Mouse (Mus musculus) urinary bladder, postnatal 4 days (tissue): ENCODE measurements around the gene Tyk2.

Source experiments
- DNase-seq, 2 experiments: peaks; one replicate each; pipeline ENCODE4 v3.0.0; 2021 to 2022; ENCODE audit warnings: low spot score in 2 of 2

Gene Tyk2

GRCm38 (mm10) chr9:21114190-21114589 is 16.9 kb downstream of the Tyk2 start:
- no peak for DNase-seq

DNA sequence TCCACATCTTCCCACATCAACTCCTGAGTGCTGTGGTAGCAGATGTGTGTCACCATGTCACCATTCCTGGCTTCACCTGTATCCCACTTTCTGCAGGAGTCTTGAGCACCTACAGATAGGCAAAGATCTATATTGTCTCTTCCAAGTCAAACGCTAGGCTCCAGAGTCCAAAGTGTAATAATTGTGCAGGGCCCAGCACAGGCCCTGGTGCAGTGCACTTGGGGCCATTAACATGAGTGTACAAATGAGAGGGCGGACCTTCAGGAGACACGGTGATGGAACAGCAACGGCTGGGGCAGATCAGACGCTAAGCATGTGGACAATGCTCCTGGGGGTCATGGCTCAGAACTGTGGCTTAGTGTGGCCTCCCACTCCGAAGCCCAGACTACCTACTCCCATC is 17.3 kb downstream of the Tyk2 start:
- no peak for DNase-seq

DNA sequence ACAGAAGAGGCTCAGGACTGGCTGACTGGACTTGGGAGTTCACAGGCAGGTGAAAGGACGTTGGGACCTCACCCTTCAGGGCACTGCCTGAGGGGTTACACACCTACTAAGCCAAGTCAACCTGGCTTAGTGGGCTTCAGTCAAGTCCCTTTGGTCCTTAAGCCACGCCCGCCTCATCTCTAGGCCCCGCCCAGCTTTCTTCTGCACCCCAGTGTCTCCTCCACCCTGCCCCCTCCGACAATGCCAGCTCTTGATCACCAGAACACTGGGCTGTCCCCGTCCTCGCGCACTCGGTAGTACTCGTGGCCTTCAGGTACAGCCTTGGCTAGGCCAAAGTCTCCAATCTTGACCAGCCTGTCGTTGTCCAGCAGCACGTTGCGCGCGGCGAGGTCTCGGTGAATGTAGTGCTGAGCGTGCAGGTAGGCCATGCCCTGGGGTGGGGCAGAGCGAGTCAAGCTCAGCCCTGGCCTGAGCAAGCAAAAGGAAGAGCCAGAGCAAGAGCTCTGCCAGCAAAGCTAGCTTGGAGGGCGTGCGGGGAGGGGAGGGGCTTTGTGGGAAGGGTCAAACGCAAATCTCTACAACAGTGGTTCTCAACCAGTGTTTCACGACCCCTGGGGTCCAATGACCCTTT is 23.3 kb downstream of the Tyk2 start:
- no peak for DNase-seq

- no peak for DNase-seq
Measured at GRCm38 (mm10) chr9:21105760-21106564, 25.1 kb downstream of the Tyk2 start.

DNA sequence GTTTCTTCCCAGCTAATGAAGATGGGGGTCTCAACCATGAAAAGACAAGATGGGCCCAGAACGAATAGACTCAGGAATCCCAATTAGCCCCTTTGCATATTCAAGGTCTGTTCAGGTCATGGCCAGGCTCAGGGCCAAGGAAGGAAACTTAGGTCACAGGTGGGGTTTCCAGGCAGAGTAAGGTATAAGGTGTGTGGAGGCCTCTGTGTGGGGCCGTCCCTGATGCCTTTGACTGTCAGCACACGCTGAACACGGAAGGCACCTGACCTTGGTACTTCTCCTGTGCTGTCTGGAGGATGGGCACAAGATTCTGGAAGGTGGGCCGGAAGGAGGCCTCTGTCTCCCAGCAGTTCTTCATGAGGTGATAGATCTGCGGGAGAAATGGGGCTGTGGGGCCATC is 26.2 kb downstream of the Tyk2 start:
- no peak for DNase-seq

- no peak for DNase-seq
Measured at GRCm38 (mm10) chr9:21102076-21102475, 29.0 kb downstream of the Tyk2 start.

- no peak for DNase-seq
Measured at GRCm38 (mm10) chr9:21100447-21101161, 30.4 kb downstream of the Tyk2 start.

DNA sequence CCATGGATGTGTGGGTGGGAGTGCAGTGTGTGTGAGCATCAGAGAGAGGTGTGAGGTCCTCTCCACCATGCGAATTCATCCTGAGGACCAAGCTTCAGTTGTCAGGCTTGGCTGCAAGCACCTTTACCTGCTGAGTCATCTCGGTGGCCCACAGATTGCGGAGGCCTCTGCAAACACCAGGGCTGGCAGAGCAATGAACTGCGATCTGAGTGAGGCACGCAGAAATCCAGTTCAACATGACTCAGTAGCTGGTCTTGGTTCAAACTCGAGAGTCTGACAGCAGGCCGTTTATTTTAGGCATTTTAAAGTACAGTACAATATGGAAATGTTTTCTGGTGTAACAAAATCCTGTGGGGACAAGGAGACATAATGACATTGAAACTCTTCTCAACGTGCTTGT is 33.2 kb downstream of the Tyk2 start:
- no peak for DNase-seq

DNA sequence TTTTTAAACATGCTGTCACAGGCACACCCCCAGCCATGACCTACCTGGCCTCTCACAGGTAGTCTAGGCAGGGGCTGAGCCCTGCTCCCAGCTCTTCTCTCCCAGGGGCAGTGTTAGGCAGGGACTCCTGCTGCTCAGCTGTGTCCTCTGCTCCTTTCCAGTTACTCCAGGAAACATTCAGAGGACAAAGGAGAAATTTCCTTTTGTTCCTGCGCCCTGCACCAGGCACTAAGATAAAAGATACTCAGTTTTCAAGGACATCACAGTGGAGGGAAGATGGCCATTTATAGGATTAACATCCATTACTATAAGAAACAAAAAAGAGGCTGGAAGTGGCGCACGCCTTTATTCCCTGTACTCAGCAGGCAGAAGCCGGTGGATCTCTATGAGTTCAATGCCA is 35.1 kb downstream of the Tyk2 start:
- no peak for DNase-seq

DNA sequence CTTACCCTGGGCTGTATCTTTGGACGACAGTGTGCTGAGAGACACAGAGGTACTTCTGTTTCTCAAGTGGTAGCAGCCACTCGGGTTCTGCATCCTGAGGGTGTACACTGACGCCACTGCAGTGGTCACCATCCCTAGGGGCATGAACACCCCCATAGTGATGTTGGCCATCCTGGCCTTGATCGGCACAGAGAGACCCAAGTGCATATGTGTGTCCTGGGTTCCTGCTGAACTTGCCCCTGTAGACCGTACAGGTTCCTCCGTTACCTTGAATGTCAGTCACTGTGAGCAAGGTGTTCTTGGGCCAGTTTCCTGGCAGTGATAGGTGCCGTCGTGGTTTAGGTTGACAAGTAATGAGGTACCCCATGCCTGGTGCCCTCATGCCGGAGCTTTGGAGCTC is 37.6 kb downstream of the Tyk2 start:
- no peak for DNase-seq

DNA sequence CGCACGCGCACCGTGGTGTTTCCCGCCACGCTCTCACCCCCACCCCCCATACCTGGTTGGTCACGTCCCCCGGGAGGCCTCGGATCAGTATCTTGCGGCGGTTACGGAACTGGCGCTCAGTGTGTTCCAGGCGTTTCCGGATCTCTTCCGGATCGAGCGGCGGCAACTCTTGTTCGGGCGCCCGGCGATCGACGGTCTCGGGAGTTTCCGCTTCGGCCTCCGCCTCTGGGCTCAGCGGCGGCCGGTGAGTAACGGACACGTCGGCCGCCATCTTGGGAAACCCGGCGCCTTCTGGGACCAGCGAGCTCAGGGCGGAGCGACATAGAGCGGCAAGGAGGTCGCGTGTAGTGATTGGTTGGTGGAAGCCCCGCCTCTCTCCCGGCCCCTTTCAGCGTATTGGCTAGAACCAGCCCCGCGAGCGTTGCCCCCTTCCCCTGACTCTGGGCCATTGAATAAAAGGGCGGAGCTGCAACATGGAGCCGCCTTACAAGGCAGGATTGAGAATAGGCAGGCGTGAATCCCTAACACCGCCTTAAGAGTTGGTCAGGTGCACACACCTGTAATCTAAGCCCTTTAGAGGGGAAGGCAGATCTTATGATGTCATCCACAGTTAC is 39.2 kb downstream of the Tyk2 start, which contains the start of the genes Gm38431 and Raver1:
Gm38431 (minus strand) TSS at position 291 of the 614 bp plus-strand sequence.
Raver1 (minus strand) TSS at position 302 of the 614 bp plus-strand sequence.
- DNase-seq: peak; percentile 97 to 98

- DNase-seq: no peak
Measured at GRCm38 (mm10) chr9:21090972-21091706, 39.9 kb downstream of the Tyk2 start.

DNA sequence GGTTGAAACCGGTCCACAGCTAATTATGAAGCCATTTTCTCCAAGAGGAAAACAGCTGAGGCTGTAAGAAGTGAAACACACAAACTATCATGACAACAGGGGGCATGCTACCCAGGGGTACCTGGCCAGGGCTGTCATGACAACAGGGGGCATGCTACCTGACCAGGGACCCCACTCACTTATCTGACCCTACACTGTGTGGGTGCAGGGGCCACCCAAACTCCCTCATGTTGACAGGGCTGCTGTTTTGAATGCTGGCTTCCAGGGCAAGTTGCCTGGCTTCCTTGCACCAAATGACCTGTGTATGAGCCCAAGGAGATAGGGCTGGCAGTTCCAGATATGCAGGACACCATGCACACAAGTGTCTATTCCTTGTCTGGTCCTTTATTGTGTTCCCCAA is 40.5 kb downstream of the Tyk2 start:
- DNase-seq: no peak

- DNase-seq: no peak
Measured at GRCm38 (mm10) chr9:21083324-21083723, 47.7 kb downstream of the Tyk2 start.

DNA sequence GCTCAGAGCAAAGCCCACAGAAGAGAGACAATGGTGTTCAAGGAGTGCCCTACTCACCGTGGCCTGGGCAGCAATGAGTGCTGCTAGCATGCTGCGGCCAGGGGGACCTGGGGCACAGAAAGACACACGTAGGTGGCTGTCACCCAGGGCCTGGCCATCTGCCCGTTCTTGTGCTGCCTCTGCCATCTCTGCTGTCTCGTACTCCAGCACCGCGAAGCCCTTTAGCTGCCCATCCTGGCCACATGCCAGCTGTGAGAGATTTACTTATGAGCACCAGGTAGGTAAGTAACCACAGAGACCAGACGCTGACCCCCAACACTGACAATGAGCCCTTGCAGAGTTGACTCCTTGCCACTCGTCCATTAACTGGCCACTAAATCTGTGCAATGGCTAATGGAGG is 49.9 kb downstream of the Tyk2 start:
- no peak for DNase-seq

GRCm38 (mm10) chr9:21075625-21076024 is 55.4 kb downstream of the Tyk2 start:
- no peak for DNase-seq

GRCm38 (mm10) chr9:21074173-21074572 is 56.9 kb downstream of the Tyk2 start:
- no peak for DNase-seq

- peak; percentile 82 to 87 for DNase-seq
Measured at GRCm38 (mm10) chr9:21073044-21073840, 57.8 kb downstream of the Tyk2 start, which contains the start of the genes Gm49373 and Fdx1l. Gene Gm49373, minus strand, starts transcription at chr9:21073096. Gene Fdx1l, minus strand, starts transcription at chr9:21073614.

DNA sequence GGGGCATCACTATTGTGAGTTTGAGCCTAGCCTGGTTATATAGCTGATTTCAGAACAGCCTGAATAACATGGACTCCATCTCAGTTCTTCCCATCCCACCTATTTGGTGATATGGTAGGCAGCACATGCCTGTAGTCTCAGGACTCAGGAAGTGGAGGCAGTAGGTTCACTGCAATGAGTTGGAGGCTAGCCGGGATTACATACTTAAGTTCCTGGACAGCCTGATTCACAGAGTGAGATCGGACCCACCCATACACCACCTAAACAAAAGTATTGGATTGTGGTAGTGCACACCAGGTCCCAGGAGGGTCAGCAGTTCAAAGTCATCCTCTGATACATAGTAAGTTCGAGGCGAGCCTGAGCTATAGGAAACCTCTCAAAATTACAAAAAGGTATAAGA is 58.4 kb downstream of the Tyk2 start:
- no peak for DNase-seq

DNA sequence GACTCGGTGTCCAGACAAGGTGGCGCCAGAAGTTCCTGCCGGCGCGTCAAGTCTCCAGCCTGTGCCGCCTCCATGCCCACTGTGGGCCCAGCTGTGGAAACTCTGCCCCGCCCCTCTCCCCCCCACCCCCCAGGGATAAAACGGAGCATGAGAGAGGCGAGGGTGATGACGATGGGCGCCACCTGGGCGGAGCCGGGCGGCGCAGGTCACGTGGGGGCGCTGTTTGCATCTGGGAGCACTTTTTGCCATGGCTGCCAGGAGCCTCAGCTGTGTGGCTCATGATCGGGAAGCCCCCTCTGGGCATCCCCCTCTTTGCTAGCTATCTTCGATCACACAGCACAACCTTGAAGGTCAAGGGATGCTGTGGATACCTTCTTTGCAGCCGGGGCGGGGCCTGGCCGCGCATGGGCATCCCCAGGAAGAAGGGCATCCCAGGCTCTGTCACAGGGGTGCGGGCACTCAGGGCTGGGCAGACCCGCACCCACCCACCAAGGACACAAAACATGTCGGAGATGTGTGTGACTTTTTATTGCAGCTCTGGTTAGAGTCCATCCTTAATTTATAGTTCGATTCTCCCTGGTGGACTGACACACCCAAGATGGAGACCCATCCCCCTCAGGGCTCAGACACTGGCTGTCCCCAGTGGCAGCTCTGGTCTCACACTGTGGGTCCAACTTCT is 63.9 kb downstream of the Tyk2 start, which contains the start of gene Zglp1:
Zglp1 (minus strand) TSS at position 88 of the 679 bp plus-strand sequence.
- DNase-seq: no peak
